Mouse (Mus musculus) liver, embryonic 14.5 days (tissue): ENCODE data around the gene Evc. TPM values are rescaled to one million over a fixed set of nuclear protein-coding genes. Genes with fewer than 3 reads are reported as not detected.

Experiments used
- ATAC-seq: fragments of 200-750 bp; cut with Nextera tagmentation; 2 replicates; pipeline ENCODE4 v1.8.0; 2017; ENCODE audit warnings: moderate number of reproducible peaks, mild to moderate bottlenecking, moderate library complexity; ENCODE audit not compliant: insufficient read depth
- DNase-seq, 3 experiments: peaks; one replicate each; pipeline ENCODE4 v3.0.0-alpha.2; 2012 to 2013; ENCODE audit warnings: low read depth in 3 of 3, low spot score in 3 of 3
- H3K27ac ChIP-seq: fragments of 300-500 bp; sonication (generic); 2 replicates; pipeline ENCODE4 v1.5.1; 2014; ENCODE audit warnings: moderate library complexity, mild to moderate bottlenecking, control low read depth, inconsistent platforms
- H3K27me3 ChIP-seq: fragments of 300-500 bp; sonication (generic); 2 replicates; pipeline ENCODE4 v1.6.1; 2014; ENCODE audit warnings: mild to moderate bottlenecking, low read length, moderate library complexity; ENCODE audit not compliant: control insufficient read depth, insufficient read depth
- H3K36me3 ChIP-seq: fragments of 300-500 bp; sonication (generic); replicated peaks from 2 replicates; pipeline ENCODE4 v1.6.1; 2014; ENCODE audit warnings: low read depth; ENCODE audit not compliant: control insufficient read depth, insufficient read depth
- H3K4me1 ChIP-seq, 2 experiments: fragments of 200-500 bp in 1 of 2; fragments of 300-500 bp in 1 of 2; sonication (generic) in 1 of 2; replicated peaks; 2 replicates each; pipeline ENCODE4 v1.6.1; 2012 to 2014; ENCODE audit warnings: antibody characterized with exemption in 1 of 2, inconsistent platforms in 1 of 2, low read length in 1 of 2; ENCODE audit not compliant: control insufficient read depth in 2 of 2, insufficient read depth in 2 of 2
- H3K4me2 ChIP-seq: fragments of 300-500 bp; sonication (generic); 2 replicates; pipeline ENCODE4 v1.6.1; 2014; ENCODE audit warnings: low read depth, mild to moderate bottlenecking, control low read depth, moderate library complexity
- H3K4me3 ChIP-seq, 2 experiments: fragments of 200-500 bp in 1 of 2; fragments of 300-500 bp in 1 of 2; sonication (generic) in 1 of 2; 2 replicates each; pipeline ENCODE4 v1.5.1; 2012 to 2014; ENCODE audit warnings: low read depth in 2 of 2, low read length in 2 of 2, mild to moderate bottlenecking in 2 of 2, control low read depth in 1 of 2, inconsistent platforms in 1 of 2, moderate library complexity in 1 of 2; ENCODE audit not compliant: insufficient read depth in 1 of 2
- H3K9ac ChIP-seq: fragments of 300-500 bp; sonication (generic); replicated peaks from 2 replicates; pipeline ENCODE4 v1.6.1; 2014; ENCODE audit warnings: mild to moderate bottlenecking, control low read depth, moderate library complexity
- H3K9me3 ChIP-seq: fragments of 300-500 bp; sonication (generic); 2 replicates; pipeline ENCODE4 v1.6.1; 2016; ENCODE audit warnings: low read length, mixed read lengths; ENCODE audit not compliant: control insufficient read depth
- CTCF ChIP-seq: IDR thresholded peaks from 2 replicates; pipeline ENCODE4 v1.5.1; 2016; ENCODE audit warnings: antibody characterized with exemption, low read depth, control low read depth
- EP300 ChIP-seq: IDR thresholded peaks from 2 replicates; pipeline ENCODE4 v1.6.1; 2016; ENCODE audit warnings: antibody characterized with exemption, low read depth
- WGBS: fragments of 180-500 bp; shearing (Covaris S2); extraction: QIAGEN DNeasy Blood & Tissue Kit; methylation state at CpG from one replicate; pipeline ENCODE4 v1.1.7; 2014; ENCODE audit not compliant: insufficient replicate concordance; 5-methylcytosine and 5-hydroxymethylcytosine counted together
- polyA plus RNA-seq, 2 experiments: library from polyadenylated mRNA; depleted of rRNA in 1 of 2; stranded (reverse) in 1 of 2; unstranded in 1 of 2; fragments of >200 nt; fragmentation: Nextera tagmentation in 1 of 2; extraction: Ambion mirVana in 1 of 2; gene quantifications; 2 replicates each; pipeline versions ENCODE4 v1.2.1 to v1.2.3; 2012 to 2014

The Evc gene
- polyA plus RNA-seq, 2 experiments, result 1.2 to 2.2 TPM

DNA sequence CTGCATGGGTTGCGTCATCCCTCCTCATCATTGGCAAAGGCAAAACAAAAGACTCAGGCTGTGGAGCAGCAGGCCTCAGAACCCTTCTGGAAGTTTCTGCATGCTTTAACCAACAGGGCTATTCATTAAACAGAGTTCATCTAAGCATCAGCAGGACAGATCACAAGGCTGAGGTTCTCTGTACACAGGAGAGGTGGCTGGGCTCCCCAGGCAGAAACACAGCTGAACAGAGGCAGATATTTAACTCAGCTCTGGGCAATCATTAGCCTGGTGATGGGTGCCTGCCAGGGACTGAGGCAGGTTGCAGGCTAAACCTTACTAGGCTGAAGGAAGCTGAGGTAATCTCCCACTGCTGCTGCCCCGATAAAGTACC is 5.6 kb downstream of the Evc start:
- Histone ChIP-seq H3K9ac (no peak overlapping the region), H3K4me1 (no peaks in the 10 kb centered on the region), H3K36me3 (no peaks in the 10 kb centered on the region), H3K27me3 (no peaks in the 10 kb centered on the region; the same call in 1 of the 2 replicates), H3K9me3 (no peaks in the 10 kb centered on the region), H3K4me2 (no peak overlapping the region), H3K4me3 (no peak overlapping the region), H3K27ac (no peak overlapping the region)
- no peak for ATAC-seq
- WGBS, result 69% methylated on average over 2 of the region's 2 CpGs
- DNase-seq, result no peak
- TF ChIP-seq EP300 (no peak), CTCF (no peak)

GRCm38 (mm10) chr5:37330449-37331132 is 6.1 kb downstream of the Evc start:
- DNase-seq, result no peak
- Histone ChIP-seq H3K27ac (no peak overlapping the region), H3K4me1 (no peaks in the 10 kb centered on the region), H3K4me3 (no peak overlapping the region), H3K36me3 (no peaks in the 10 kb centered on the region), H3K4me2 (no peak overlapping the region), H3K9ac (no peak overlapping the region), H3K27me3 (no peaks in the 10 kb centered on the region), H3K9me3 (no peaks in the 10 kb centered on the region)
- TF ChIP-seq CTCF (no peak), EP300 (no peak)
- 50% methylated on average over 8 of the region's 8 CpGs for WGBS
- no peak for ATAC-seq

DNA sequence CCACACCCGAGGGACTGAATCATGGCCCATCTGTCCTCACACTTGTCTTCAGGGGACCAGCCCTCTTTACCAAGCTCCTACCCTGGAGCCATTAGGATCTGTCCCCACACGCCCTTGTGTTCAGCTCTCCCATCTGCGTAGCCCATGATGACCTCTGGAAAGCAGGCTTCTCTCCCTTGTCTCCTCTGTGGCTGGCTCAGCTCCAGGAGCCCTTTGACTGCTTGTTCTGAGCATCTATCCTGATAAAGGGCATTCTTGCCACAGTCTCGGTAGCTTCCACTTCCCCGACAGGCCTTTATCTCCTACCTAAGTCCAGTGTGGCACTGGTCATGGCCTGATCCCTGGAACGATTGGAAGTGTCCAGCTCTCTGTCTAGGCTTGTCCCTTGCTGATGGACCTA is 10.0 kb downstream of the Evc start:
- ATAC-seq (no peak), DNase-seq (no peak)
- no peaks in the 10 kb centered on the region for H3K27me3 ChIP-seq
- no peak overlapping the region for H3K4me2 ChIP-seq
- TF ChIP-seq EP300 (no peak), CTCF (no peak)
- H3K4me3 ChIP-seq, result no peak overlapping the region
- H3K4me1 ChIP-seq, result no peaks in the 10 kb centered on the region
- H3K9ac ChIP-seq, result no peak overlapping the region
- WGBS, result 58% methylated on average over 6 of the region's 6 CpGs
- H3K36me3 ChIP-seq, result no peaks in the 10 kb centered on the region
- no peak overlapping the region for H3K27ac ChIP-seq
- no peaks in the 10 kb centered on the region for H3K9me3 ChIP-seq

- Histone ChIP-seq H3K27me3 (no peaks in the 10 kb centered on the region), H3K36me3 (no peaks in the 10 kb centered on the region), H3K4me2 (no peak overlapping the region), H3K4me3 (no peak overlapping the region), H3K9ac (no peak overlapping the region), H3K4me1 (no peaks in the 10 kb centered on the region), H3K27ac (no peak overlapping the region), H3K9me3 (no peaks in the 10 kb centered on the region)
- TF ChIP-seq EP300 (no peak), CTCF (no peak)
- WGBS, result 70% methylated on average over 4 of the region's 4 CpGs
- ATAC-seq (no peak), DNase-seq (no peak)
Measured at GRCm38 (mm10) chr5:37320761-37321160, 15.9 kb downstream of the Evc start.

DNA sequence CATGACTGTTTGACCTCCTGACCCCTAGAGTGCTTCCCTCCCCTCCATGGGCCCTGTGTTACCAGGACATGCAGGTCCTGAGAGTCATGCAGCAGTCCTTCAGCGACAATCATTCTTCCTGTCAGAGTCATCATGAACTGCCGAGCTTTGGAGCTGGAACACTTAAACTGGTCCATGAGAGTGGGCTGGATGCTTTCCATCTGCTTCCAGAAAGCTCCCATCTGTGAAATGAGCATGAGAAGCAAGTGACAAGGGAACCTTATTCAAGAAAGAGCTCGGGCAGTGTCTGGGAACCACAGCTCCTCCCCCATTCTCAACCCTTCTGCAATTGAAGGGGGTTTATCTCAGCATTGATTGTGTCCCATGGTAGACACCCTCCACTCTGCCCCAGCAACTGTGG is 16.5 kb downstream of the Evc start:
- Histone ChIP-seq H3K4me2 (no peak overlapping the region), H3K9ac (no peak overlapping the region), H3K36me3 (no peaks in the 10 kb centered on the region), H3K27me3 (no peaks in the 10 kb centered on the region), H3K4me1 (no peaks in the 10 kb centered on the region), H3K9me3 (no peaks in the 10 kb centered on the region), H3K27ac (no peak overlapping the region), H3K4me3 (no peak overlapping the region)
- ATAC-seq (no peak), DNase-seq (no peak)
- WGBS, result 46% methylated on average over 3 of the region's 3 CpGs
- TF ChIP-seq CTCF, result no peak
- no peak for TF ChIP-seq EP300

DNA sequence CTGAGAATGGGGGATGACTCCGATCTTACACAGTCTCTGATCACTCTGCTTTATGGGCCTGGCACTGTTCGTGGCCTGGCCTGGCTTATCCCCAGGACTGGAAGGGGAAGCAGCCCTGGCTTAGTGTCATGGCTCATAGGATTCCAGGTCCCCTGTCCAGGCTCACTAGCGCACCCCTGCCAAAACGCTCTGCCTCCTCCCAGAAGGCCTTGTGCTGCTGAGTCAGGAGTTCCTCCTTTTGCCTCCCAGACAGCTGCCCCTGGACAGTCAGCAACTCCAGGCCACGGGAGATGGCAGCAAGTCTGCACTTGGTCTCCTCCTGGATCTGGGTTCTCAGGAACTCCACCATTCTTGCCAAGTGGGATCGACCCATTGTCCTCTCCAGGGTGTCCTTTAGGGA is 18.0 kb downstream of the Evc start:
- Histone ChIP-seq H3K27me3 (no peaks in the 10 kb centered on the region), H3K9ac (no peak overlapping the region), H3K4me1 (no peaks in the 10 kb centered on the region), H3K27ac (no peak overlapping the region), H3K36me3 (no peaks in the 10 kb centered on the region), H3K4me3 (no peak overlapping the region), H3K4me2 (no peak overlapping the region), H3K9me3 (no peaks in the 10 kb centered on the region)
- WGBS, result 47% methylated on average over 6 of the region's 6 CpGs
- DNase-seq (no peak), ATAC-seq (no peak)
- TF ChIP-seq EP300 (no peak), CTCF (no peak)
